Mouse (Mus musculus) hindbrain, embryonic 11.5 days (tissue): Measurements from ENCODE around the gene Cbx7. TPM values are rescaled to one million over a fixed set of nuclear protein-coding genes. Genes with fewer than 3 reads are reported as not detected.

Experiments used
- ATAC-seq: fragments of 200-750 bp; cut with Nextera tagmentation; 2 replicates; pipeline ENCODE4 v1.8.0; 2017; ENCODE audit warnings: mild to moderate bottlenecking, moderate TSS enrichment, moderate library complexity; ENCODE audit not compliant: low FRiP score
- DNase-seq: peaks from one replicate; pipeline ENCODE4 v3.0.0-alpha.2; 2015; ENCODE audit warnings: low spot score
- H3K27ac ChIP-seq: fragments of 300-500 bp; sonication (generic); 2 replicates; pipeline ENCODE4 v1.5.1; 2014; ENCODE audit warnings: mild to moderate bottlenecking, low read depth, low read length
- H3K27me3 ChIP-seq: fragments of 300-500 bp; sonication (generic); 2 replicates; pipeline ENCODE4 v1.6.1; 2014; ENCODE audit warnings: mild to moderate bottlenecking, low read length, moderate library complexity, mixed read lengths; ENCODE audit not compliant: control insufficient read depth, insufficient read depth
- H3K36me3 ChIP-seq: fragments of 300-500 bp; sonication (generic); 2 replicates; pipeline ENCODE4 v1.6.1; 2014; ENCODE audit warnings: mild to moderate bottlenecking, low read length, moderate library complexity, mixed read lengths; ENCODE audit not compliant: control insufficient read depth, insufficient read depth
- H3K4me1 ChIP-seq: fragments of 300-500 bp; sonication (generic); replicated peaks from 2 replicates; pipeline ENCODE4 v1.6.1; 2014; ENCODE audit warnings: low read length, mixed read lengths; ENCODE audit not compliant: control insufficient read depth, insufficient read depth
- H3K4me2 ChIP-seq: fragments of 300-500 bp; sonication (generic); replicated peaks from 2 replicates; pipeline ENCODE4 v1.6.1; 2014; ENCODE audit warnings: mild to moderate bottlenecking, low read depth, low read length
- H3K4me3 ChIP-seq: fragments of 300-500 bp; sonication (generic); 2 replicates; pipeline ENCODE4 v1.5.1; 2014; ENCODE audit warnings: low read depth, low read length
- H3K9ac ChIP-seq: fragments of 300-500 bp; sonication (generic); 2 replicates; pipeline ENCODE4 v1.6.1; 2014; ENCODE audit warnings: low read depth, low read length
- H3K9me3 ChIP-seq: fragments of 300-500 bp; sonication (generic); 2 replicates; pipeline ENCODE4 v1.6.1; 2016; ENCODE audit warnings: low read length; ENCODE audit not compliant: control insufficient read depth
- WGBS: fragments of 180-500 bp; shearing (Covaris S2); extraction: QIAGEN DNeasy Blood & Tissue Kit; methylation state at CpG from one replicate; pipeline ENCODE4 v1.1.7; 2014; 5-methylcytosine and 5-hydroxymethylcytosine counted together
- polyA plus RNA-seq: library from polyadenylated mRNA; unstranded; fragments of >200 nt; fragmentation: Nextera tagmentation; extraction: Ambion mirVana; gene quantifications from 2 replicates; pipeline ENCODE4 v1.2.1, GENCODE M21; 2014

Cbx7 gene
- polyA plus RNA-seq, 1 experiment from 2014 or later: 1.7 TPM

DNA sequence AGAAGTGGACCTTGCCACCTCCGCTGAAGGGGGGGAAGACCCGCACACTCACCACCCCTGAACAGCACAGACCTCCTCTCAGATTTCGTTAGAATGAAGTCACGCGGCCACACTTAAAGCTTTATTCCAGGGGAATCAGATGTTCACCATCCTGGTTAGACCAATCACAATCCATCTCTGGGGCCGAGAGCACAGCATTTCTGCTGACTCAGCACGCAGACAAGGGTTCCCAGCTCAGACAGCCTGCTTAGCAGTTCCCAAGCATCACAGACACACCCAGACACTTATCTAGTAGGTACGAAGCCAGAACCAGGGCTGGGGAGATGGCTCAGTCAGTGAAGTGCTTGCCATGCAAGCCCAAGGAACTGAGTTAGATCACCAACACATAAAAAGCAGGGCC, 15.3 kb upstream of the Cbx7 start:
- Histone ChIP-seq H3K4me2 (no peak overlapping the region), H3K4me1 (no peaks in the 10 kb centered on the region), H3K9me3 (no peaks in the 10 kb centered on the region), H3K27ac (no peak overlapping the region), H3K9ac (no peak overlapping the region), H3K4me3 (no peak overlapping the region), H3K36me3 (no peaks in the 10 kb centered on the region), H3K27me3 (no peaks in the 10 kb centered on the region)
- no peak for DNase-seq
- WGBS: 75% methylated on average over 8 of the region's 8 CpGs
- ATAC-seq: no peak

DNA sequence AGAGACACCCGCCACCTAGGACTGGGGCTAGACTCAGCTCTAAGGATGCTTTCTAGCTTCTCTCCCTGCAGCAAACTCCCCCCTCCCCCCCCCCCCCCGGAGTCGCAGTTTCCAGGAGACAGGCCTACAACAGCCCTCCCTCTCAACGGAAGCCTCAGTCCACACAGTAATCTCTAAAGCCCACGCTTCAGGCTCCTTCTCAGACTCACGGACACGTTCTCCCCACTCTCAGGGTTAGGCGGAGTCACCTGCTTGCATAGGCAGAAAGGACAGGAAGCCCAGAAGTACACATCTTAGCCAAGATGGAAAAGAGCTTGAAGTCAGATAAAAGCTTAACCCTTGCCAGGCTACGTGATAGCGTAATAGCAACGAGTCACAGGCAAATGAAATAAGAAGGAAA, 14.6 kb upstream of the Cbx7 start:
- no peak overlapping the region for H3K9ac ChIP-seq
- no peak overlapping the region for H3K27ac ChIP-seq
- no peak overlapping the region for H3K4me2 ChIP-seq
- no peak overlapping the region for H3K4me3 ChIP-seq
- H3K27me3 ChIP-seq: no peaks in the 10 kb centered on the region
- no peaks in the 10 kb centered on the region for H3K36me3 ChIP-seq
- no peaks in the 10 kb centered on the region for H3K4me1 ChIP-seq
- DNase-seq: no peak
- 88% methylated on average over 9 of the region's 11 CpGs for WGBS
- no peak for ATAC-seq
- no peaks in the 10 kb centered on the region for H3K9me3 ChIP-seq

DNA sequence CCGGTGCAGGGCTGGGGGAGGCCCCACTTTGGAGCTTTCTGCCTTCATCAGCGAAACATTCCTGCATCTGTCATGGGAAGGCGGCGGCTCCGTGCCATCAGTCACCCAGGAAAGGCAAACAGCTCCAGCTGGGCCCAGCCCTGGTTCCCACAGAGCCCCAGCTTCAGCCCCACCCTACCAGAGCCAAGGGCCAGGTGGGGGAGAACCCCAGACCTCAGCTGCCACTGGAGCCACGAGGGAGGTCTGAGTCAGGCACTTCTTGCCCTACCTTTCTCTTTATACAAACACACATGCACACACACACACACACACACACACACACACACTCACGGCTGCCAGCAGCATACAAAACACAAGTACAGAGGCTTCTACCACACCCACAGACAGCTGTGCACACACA, 13.2 kb upstream of the Cbx7 start:
- no peaks in the 10 kb centered on the region for H3K36me3 ChIP-seq
- no peaks in the 10 kb centered on the region for H3K9me3 ChIP-seq
- no peak overlapping the region for H3K27ac ChIP-seq
- 48% methylated on average over 7 of the region's 7 CpGs for WGBS
- no peak overlapping the region for H3K4me3 ChIP-seq
- ATAC-seq (no peak), DNase-seq (no peak)
- no peaks in the 10 kb centered on the region for H3K27me3 ChIP-seq
- H3K4me1 ChIP-seq: no peaks in the 10 kb centered on the region
- no peak overlapping the region for H3K4me2 ChIP-seq
- no peak overlapping the region for H3K9ac ChIP-seq

DNA sequence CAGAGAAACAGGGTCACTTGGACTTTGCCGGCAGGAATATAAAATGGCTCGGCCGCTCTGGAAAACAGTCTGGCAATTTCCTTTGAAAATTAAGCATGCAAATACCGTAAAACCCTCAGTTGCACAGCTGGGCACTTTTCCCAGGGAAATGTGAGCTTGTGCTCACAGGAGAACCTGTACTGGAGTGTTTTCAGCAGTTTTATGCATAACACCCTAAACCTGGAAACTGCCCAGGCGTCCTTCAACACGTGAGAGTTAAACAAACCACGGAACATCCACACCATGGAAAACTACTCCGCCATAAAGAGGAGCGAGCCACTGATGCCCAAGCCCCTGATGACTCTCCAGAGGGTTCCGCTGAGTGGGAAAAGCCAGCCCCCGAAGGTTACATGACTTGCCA, 9.8 kb upstream of the Cbx7 start:
- 79% methylated on average over 11 of the region's 11 CpGs for whole genome bisulfite sequencing

DNA sequence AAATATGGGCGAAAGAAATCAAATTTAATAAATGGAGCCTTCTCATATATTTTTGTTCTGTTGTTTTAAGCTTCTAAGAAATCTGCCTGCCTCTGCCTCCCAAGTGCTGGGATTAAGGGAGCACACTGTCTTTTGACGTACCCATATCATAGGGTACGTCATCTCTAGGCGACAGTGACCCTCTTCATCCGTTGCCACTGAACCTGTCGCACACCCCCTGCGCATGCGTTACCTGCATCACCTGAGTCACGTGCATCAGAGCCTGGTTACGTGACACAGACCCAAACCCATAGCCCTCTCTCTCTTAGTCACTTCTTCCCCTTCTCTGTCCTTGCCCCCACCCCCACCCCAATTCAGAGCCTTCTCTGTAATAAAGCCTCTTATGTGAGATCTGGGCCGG, 1.3 kb upstream of the Cbx7 start:
- ATAC-seq (no peak), DNase-seq (no peak)
- H3K4me3 ChIP-seq: no peak overlapping the region
- H3K36me3 ChIP-seq: no peaks in the 10 kb centered on the region
- no peaks in the 10 kb centered on the region for H3K4me1 ChIP-seq
- WGBS: 96% methylated on average over 11 of the region's 11 CpGs
- no peaks in the 10 kb centered on the region for H3K27me3 ChIP-seq
- H3K9ac ChIP-seq: no peak overlapping the region
- H3K4me2 ChIP-seq: no peak overlapping the region
- no peaks in the 10 kb centered on the region for H3K9me3 ChIP-seq
- H3K27ac ChIP-seq: no peak overlapping the region

More for the DNA sequence above, 9.8 kb upstream of the Cbx7 start:
- no peaks in the 10 kb centered on the region for H3K9me3 ChIP-seq
- H3K36me3 ChIP-seq: no peaks in the 10 kb centered on the region
- no peak overlapping the region for H3K9ac ChIP-seq
- no peaks in the 10 kb centered on the region for H3K4me1 ChIP-seq
- no peak overlapping the region for H3K4me2 ChIP-seq
- no peak overlapping the region for H3K4me3 ChIP-seq
- no peaks in the 10 kb centered on the region for H3K27me3 ChIP-seq
- no peak for ATAC-seq
- no peak for DNase-seq
- no peak overlapping the region for H3K27ac ChIP-seq

DNA sequence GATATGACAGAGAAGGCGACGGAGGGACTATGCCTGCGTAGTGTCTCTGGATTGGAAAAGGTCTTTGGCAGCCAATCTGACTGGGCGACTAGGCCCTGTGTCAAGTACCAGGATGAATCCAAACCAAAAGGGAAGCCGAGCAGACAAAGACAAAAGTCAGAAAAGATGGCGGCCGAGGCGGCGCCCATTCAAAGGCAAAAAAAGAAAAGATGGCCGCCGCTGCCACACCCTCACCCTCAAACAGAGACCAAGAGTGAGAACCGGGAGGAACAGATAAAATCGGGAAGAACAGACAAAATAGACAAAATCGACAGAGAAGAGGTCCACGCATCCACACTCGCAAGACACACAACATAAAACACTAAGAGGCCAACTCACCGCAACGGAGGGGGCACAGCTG, 428 bp downstream of the Cbx7 start:
- no peaks in the 10 kb centered on the region for H3K4me1 ChIP-seq
- no peaks in the 10 kb centered on the region for H3K9me3 ChIP-seq
- DNase-seq: no peak
- H3K27me3 ChIP-seq: no peaks in the 10 kb centered on the region
- WGBS: 97% methylated on average over 18 of the region's 18 CpGs
- H3K4me2 ChIP-seq: no peak overlapping the region
- H3K4me3 ChIP-seq: no peak overlapping the region
- H3K27ac ChIP-seq: no peak overlapping the region
- no peak overlapping the region for H3K9ac ChIP-seq
- no peaks in the 10 kb centered on the region for H3K36me3 ChIP-seq
- ATAC-seq: no peak

DNA sequence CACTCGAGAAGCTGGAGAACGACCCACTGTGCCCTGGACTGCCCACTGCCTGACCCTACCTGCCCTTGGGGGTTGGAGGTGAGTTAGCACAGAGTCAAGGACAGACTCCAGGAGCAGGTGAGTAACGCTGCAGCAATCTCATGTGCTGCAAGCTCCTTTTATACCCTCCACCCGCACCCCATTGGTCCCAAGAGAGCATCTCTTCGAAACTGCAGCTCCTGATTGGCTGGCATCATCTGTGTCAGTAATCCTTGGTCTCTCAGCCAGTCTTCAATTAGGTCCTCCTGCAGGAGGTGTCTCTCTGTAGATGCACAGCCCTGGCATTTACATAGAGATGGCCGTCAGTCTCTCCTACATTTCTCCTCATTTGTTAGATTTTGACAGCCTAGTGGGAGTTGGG, 3.6 kb downstream of the Cbx7 start:
- no peak for DNase-seq
- no peak overlapping the region for H3K27ac ChIP-seq
- H3K9me3 ChIP-seq: no peaks in the 10 kb centered on the region
- ATAC-seq: no peak
- no peak overlapping the region for H3K9ac ChIP-seq
- H3K27me3 ChIP-seq: no peaks in the 10 kb centered on the region
- H3K36me3 ChIP-seq: no peaks in the 10 kb centered on the region
- WGBS: 89% methylated on average over 6 of the region's 6 CpGs
- H3K4me3 ChIP-seq: no peak overlapping the region
- no peak overlapping the region for H3K4me2 ChIP-seq
- H3K4me1 ChIP-seq: no peaks in the 10 kb centered on the region

DNA sequence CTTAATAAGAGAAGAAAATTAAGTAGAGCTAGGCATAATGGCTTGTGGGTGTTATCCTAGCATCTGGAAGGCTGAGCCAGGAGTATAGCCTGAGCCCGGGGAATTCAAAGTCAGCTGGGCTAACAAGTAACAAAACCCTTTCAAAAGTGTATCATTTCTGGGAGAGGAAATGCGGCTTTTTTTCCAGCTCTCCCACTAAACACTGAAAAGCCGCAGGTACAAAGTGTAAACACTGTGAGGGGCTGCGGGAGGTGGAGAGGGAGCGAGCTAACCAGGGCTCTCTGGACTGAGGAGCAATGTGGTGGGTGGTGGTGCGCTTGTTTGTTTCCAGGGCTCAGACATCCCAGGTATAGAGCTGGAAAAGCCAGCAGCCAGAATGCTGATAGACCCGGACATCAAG, 6.5 kb downstream of the Cbx7 start:
- H3K4me2 ChIP-seq: no peak overlapping the region
- H3K4me3 ChIP-seq: no peak overlapping the region
- no peak overlapping the region for H3K9ac ChIP-seq
- no peaks in the 10 kb centered on the region for H3K9me3 ChIP-seq
- 90% methylated on average over 7 of the region's 7 CpGs for WGBS
- H3K36me3 ChIP-seq: no peaks in the 10 kb centered on the region
- DNase-seq (no peak), ATAC-seq (no peak)
- H3K27ac ChIP-seq: no peak overlapping the region
- H3K4me1 ChIP-seq: 0 out of 2 replicates have a peak, but pooled peaks cover 4% of the 10 kb centered on the region
- no peaks in the 10 kb centered on the region for H3K27me3 ChIP-seq

DNA sequence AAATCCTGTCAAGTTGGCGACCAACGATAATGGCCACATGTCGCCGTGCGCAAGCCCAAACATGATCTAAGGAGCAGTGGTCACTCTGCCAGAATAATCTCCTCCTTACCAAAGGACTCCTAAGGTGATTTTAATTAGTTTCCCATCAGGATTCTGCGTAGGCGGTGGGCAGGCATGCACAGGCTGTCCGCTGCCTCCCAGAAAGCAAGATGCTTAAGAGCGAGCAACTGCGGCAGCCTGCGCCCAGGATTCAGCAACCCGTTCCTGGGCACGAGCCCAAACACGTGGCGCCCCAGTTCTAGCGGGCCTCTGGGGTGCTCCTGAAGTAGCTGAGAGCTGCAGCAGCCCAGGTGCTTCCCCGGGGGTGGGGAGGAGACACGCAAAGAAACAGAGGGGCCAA, 8.3 kb downstream of the Cbx7 start:
- Histone ChIP-seq H3K4me1 (0 out of 2 replicates have a peak, but pooled peaks cover 4% of the 10 kb centered on the region), H3K4me3 (no peak overlapping the region), H3K27me3 (no peaks in the 10 kb centered on the region), H3K27ac (no peak overlapping the region), H3K9me3 (no peaks in the 10 kb centered on the region), H3K4me2 (no peak overlapping the region), H3K9ac (no peak overlapping the region), H3K36me3 (no peaks in the 10 kb centered on the region)
- DNase-seq: no peak
- WGBS: 88% methylated on average over 18 of the region's 18 CpGs
- no peak for ATAC-seq
